Mouse (Mus musculus) frontal cortex, postnatal 36 days (tissue): ENCODE results near the gene Epsti1.

Source experiments
- DNase-seq, 2 experiments: peaks; one replicate each; pipeline ENCODE4 v3.0.0; 2022; ENCODE audit warnings: low spot score in 2 of 2

Epsti1 gene

DNA sequence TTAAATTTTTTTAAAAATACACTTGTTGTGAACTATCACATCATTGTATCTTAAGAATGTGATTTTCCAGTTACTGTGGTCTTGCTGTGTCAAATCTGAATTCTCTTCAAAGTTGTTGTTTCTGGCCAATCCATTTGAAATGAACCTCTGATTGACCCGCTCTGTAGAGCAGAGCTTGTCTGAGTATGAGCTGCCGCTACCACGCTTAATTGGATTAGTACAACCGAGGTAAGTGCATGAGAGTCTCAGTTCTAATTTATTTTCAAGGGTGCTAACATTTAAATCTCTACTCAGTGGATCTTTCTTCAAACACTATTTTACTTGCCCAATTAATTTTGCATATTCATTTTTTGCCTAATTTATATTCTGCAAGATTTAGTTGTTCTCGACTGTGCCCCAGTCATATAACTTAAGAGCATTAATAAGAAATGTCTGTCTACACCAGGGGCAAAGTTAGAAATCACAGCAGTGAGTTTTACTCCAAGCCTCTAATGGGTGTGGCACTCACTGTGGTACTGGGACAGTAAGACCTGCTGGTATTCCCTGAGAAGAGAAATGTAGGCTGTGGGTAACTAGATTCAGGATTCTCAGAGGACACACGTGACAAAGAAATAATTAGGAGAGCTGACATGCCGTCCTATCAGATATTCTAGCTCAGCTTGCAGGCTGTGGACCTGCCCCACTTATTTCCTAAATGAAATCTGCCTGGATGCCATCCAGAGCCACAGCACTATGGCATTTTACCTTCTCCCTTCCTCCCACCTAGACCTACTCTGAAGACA lies 111.7 kb downstream of the Epsti1 start:
- DNase-seq = no peak

- no peak for DNase-seq
Observed at GRCm38 (mm10) chr14:78016398-78016797, 112.4 kb downstream of the Epsti1 start.

DNA sequence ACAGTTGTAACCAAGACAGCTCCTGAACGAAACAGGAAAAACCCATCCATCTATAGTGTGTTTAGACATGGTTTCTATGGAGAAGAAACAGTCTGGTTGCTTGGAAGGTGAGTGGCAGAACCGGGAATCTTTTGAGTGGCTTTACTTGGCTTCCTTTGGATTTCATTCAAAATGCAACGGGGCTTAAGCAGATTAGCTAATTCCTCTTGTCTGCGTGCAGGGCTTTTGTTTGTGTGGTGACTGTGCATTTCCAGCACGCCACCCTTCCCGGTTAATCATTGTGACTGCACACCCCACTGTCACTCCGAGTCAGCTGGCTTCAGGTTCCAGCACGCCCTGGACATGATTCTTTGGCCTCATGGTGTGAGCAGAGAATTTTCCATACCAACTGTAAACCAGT lies 115.9 kb downstream of the Epsti1 start:
- no peak for DNase-seq

GRCm38 (mm10) chr14:78038876-78039275 lies 134.8 kb downstream of the Epsti1 start:
- DNase-seq = peak in 1 of 2 experiments; percentile 10

DNA sequence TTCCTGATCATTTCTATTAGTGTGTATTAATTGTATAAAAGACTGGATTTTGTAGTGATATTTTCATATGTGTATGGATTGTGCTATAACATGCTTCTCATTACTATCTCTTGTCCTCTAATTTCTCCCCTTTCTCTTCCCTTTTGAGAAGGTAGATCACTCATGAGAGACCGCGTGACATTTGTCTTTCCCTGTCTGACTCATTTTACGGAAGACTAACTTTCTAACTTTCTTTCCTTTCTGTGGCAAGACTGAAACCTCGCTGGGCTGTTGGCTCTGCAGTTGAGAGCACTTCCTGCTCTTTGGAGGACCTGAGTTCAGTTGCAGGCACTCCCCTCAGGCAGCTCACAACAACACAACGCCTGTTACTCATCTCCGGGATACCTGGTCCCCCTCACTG lies 136.6 kb downstream of the Epsti1 start:
- DNase-seq = no peak

DNA sequence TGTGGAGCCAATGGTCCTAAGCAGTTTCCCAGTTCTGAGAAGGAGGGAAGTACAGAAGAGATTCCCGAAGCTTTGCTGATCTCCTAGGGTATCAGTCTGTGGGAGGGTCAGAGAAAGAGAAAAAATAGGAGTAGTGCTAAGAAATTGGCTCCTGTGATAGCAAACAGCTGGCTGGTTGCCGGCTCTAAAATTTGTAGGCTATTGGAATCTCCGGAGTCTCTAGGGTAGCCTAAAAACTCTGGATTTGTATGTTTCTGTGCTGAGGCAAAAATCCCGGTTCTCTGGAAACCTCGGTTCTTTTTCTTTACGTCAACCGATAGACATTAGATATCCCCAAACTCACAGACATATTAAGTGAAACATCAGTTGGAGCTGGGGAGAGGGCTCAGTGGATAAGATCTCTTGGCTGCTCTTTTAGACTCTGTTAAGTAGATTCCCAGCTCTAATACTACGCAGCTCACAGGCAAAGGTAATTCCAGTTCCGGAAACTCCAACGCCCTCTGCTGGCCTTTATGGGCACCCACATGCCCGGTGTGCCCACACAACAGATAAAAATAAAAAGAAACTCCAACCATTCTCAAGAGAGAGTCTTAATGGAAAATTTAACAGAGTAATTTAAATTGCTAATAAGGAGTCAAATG lies 138.0 kb downstream of the Epsti1 start:
- no peak for DNase-seq

GRCm38 (mm10) chr14:78043079-78043478 lies 139.0 kb downstream of the Epsti1 start:
- DNase-seq = no peak

DNA sequence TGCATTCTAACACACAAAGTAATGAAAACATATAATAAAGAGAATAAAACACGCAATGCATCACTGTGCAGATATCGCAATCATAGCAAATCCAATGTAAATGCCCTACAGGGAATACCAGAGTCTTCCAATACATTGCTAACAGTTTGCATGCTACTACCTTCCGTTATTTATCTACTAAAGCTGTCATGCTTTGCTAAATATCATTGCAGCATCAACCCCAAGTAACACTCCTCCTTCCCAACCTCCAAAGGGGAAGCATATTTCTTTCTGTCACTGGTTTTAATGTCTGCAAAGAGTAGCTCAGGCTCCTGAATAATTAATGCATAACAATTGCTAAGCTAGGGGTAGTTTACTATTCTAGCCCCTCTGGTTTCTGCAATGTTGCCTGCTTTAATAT lies 144.2 kb downstream of the Epsti1 start:
- no peak for DNase-seq

GRCm38 (mm10) chr14:78048674-78049073 lies 144.6 kb downstream of the Epsti1 start:
- no peak for DNase-seq
